Mouse (Mus musculus) adrenal gland (tissue): Measurements from ENCODE around the gene Uba7.

Experiments used
- intact Hi-C: fragments of 180-260 bp; cut with DNase I; formaldehyde crosslinking; loops from one replicate; pipeline ENCODE4 v1.15.1; 2025
- long read RNA-seq, 2 experiments: library from polyadenylated mRNA; unstranded; transcript quantifications; one replicate each; pipeline ENCODE4 v2.0.0; 2020; ENCODE audit warnings: borderline replicate concordance in 1 of 2; ENCODE audit not compliant: insufficient replicate concordance in 1 of 2

Gene Uba7
- long read RNA-seq, experiment 1, partial matches to known transcripts = 1 of 5 reads
- long read RNA-seq, experiment 1, other reads (novel, unspliced or antisense) = 1 of 5 reads
- long read RNA-seq, experiment 2, partial matches to known transcripts = 0 of 1 reads
- long read RNA-seq, experiment 2, other reads (novel, unspliced or antisense) = 0 of 1 reads

GRCm38 (mm10) chr9:107975399-107976386, at the start of gene Uba7:
Gene Uba7, plus strand, starts transcription at chr9:107975505.
- intact Hi-C loops = no loop called here

GRCm38 (mm10) chr9:107926920-107927420, 48.3 kb upstream of the Uba7 start:
- intact Hi-C loops = no loop called here

GRCm38 (mm10) chr9:107927749-107928148, 47.6 kb upstream of the Uba7 start:
- intact Hi-C loops = no loop called here

DNA sequence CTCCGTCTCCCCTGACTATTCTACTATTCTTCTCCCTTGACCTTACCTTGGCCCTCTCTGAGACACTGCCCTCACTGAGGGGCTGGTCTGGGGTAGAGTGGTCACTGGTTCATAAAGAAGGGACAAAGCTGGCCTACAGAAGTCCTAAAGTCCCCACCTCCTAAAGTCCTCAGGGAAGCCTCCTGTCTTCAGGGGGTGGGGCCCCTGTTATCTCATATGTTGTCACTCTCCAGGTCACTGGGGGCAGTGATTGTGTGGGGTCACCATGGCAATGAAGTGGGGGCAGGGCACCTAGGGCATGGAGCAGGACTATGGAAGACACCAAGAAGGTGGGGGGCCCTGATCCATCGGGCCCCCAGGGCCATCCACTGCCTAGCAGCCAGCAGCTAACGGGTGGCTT, 47.1 kb upstream of the Uba7 start, which contains the start of gene Actl11:
TSS of gene Actl11 (plus strand) at position 301 of the 400 bp plus-strand sequence.
- intact Hi-C loops = no loop called here

DNA sequence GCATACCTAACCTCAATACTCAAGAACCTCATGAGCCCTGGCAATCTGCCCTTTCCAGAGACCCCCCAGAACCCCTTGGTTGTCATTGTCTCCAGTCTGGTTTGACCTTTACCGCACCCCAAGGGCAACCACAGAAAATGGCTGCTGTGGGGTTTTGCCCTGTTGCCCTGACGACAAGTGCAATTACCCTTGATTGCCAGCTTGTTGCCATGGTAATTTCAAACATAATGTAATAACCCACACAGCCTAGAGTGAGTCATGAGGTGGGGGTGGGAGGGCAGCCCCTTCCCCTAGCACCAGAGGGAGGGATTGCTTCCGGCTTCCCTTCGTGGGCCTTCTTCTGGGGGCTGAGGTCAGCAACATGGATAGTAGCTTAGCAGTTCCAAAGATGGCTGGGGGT, 43.1 kb upstream of the Uba7 start:
- intact Hi-C loops = no loop called here

GRCm38 (mm10) chr9:107934146-107934545, 41.2 kb upstream of the Uba7 start:
- intact Hi-C loops = no loop called here

- intact Hi-C loops = no loop called here
Measured at GRCm38 (mm10) chr9:107935374-107935773, 39.9 kb upstream of the Uba7 start, which contains the start of gene Camkv. Gene Camkv, plus strand, starts transcription at chr9:107935674.

DNA sequence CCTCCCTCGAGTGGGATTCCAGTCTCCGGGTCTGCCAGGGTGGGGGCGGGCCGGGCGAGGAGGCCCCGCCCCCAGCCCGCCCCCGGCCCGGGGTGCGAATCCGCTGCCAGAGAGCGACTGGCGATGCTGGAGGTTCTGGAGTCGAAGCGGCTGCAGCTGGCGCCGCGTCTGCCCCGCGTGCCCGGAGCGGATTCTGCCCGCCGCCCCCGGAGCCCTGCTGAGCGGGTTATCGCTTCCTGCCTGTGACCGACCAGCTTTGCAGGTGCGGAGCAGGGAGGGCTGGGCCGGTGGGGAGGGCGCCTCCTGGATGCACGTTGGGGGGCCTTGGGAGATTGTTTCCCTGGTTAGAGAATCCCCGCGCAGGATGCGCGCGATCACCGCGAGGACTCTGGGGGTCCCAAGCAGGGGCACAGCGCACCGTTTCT, 39.5 kb upstream of the Uba7 start:
- intact Hi-C loops = no loop called here

DNA sequence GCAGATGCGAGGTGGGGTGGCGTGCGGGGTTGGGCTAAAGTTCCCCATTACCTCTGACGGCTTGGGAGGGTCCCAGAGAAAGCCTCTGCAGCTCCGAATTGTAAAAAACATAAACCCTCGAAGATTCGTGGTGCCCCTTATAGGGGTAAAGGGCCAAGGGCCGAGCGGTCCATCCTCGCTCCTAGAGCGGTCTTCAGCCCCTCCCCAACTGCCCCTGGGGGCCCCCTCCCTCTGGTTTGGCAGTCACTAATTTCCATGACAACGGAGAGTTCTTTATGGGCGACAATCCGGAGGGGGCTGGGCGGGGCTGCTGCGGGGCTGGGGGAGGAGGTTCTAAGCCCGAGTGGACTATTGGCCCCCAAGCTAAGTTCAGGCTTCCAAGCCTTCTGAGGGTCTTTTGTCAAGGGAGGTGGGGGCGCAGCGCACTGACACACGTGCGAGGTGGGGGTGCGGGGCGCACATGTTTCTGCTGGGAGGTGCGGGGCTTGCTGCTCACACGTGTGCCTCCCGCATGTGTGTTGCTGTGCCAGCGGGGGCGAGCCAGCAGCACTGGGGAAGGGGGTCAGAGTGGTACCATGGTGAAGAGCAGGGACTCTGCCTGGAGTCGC, 39.0 kb upstream of the Uba7 start:
- intact Hi-C loops = no loop called here

DNA sequence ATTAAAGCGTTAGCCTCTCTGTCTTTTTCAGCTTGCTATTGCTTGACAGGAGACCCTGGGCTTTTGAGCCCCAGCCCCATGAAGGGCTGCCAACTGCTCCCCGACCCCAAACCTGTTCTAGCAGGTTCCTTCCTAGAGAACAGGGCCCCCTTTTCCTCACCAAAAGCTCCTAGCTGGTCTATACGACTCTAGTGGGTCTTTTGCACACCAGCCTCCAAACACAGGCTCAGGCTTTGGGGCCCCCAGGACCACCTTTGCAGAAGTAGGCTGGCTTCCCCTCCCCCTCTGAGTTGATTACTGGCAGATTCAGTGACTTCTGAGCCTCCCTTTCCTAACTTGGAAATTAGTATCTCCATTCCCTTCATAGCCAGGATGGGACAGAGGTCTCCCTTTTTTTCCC, 38.5 kb upstream of the Uba7 start:
- intact Hi-C loops = no loop called here

GRCm38 (mm10) chr9:107947241-107948194, 27.8 kb upstream of the Uba7 start:
- intact Hi-C loops = no loop called here

DNA sequence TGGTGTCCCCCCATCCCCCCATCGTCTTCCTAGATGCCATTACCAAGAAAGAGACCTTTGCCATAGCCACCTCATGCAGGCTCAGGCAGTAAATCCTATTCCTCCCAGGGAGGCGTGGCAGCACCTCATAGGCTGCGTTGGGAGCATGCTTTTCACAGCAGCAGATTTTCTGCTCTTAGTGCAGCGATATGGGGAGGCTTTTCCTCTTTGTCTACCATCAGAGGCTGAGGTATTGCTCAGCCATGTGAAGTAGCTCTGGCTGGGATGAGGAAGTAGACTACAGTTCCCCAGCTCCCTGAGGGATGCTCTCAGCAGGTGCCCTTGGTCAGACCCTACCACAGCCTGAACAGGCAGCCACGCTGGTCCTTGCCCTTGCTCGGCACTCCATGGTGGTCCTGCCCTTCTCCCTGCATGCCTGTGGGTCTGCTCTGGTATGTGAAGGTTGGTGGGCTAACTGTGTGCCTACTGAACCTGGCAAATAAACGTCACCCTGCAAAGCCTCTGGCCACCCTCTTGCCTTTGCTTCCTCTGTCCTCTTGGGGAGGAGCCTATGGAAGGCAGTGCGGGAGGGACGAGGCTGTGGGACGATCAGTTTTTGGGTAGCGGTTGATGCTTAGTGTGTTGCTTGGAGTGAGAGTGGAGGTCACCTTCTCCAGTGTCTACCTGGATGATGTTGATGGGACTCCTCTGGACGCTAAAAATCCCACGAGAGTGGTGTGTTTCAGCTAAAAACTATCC, 26.0 kb upstream of the Uba7 start:
- intact Hi-C loops = no loop called here

GRCm38 (mm10) chr9:107949922-107950235, 25.4 kb upstream of the Uba7 start, which contains the start of gene Traip:
Gene Traip, plus strand, starts transcription at chr9:107950136.
- intact Hi-C loops = no loop called here

GRCm38 (mm10) chr9:107950460-107951355, 24.6 kb upstream of the Uba7 start:
- intact Hi-C loops = no loop called here

DNA sequence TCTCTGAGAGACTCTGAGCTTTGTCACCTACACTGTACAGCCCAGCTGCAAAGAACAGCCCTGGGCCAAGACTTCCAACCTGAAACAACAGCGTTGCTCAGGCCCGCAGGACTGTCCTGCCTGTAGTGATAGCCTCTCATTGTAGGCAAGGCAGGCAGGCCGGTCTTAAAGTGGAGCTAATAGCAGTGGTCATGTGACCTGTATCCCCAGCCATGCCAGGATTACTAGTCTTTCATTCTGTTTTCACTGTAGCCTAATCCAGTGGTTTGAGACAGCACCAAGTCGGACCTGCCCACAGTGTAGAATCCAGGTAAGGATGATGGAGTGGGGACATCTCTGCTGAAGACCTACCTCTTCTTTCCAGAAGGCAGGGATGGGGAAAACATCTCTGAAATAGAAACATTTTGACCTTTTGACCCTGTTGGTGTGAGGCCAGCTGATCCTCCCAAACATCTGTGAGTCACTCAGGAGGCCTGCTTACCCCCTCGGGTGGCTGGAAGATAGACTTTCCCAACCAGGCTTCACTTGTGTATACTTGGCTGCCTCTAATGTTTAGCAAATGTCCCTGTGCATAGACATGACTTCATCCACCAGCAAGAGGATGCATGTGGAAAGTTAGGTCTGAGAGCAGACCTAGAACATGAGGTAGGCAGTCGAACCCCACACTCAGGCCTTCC, 19.6 kb upstream of the Uba7 start:
- intact Hi-C loops = no loop called here

GRCm38 (mm10) chr9:107957141-107957540, 18.2 kb upstream of the Uba7 start:
- intact Hi-C loops = no loop called here

DNA sequence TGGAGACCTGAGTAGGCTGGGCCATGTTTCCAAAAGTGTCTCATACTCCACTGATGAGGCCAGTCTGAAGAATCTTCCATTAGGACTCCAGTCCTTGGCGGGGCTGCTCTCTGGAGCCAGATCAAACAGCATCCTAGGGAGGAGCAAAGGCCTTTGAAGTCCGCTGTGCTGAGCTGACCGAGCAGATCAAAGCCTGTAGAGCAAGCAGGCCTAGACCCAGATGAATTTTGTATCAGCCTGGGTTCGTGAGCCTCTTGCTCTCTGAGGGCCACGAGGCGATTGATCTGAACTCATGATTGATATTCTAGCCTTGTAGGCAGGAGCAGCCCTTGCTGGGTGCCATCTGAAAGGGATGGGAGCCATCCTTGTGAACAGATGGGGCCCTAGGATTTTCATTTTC, 15.4 kb upstream of the Uba7 start:
- intact Hi-C loops = loop anchor here (5.0 kb wide), 3 partner anchors 42 to 92 kb away; partner anchors contain the start of genes Amigo3 and Ip6k1

DNA sequence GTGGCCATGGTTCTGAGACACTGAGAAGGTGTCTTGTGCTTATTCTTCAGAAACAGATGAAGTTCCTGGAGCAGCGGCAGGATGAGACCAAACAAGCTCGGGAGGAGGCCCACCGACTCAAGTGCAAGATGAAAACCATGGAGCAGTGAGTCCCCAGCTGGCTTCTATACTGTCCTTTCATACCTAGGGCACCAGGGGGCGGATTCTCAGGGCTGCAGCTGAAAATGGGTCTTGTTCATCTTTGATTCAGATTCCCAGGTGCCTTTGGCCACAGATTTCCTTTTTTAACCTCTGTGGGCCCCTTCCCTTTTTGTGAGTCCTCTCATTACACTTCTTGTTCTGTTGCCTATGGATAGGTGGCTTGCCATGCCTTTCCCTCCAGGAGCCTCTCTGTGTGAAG, 14.4 kb upstream of the Uba7 start:
- intact Hi-C loops = loop anchor here (5.0 kb wide), 3 partner anchors 41 to 91 kb away; partner anchors contain the start of genes Amigo3 and Ip6k1
